Mouse (Mus musculus): ENCODE measurements at regions not wholly inside any gene's neighbourhood (a gene's known extent, or its start where the extent isn't known, plus 50 kb on each side); places are given as distances from the start of the nearest gene placed in this dataset.

GRCm38 (mm10) chr7:115076781-115077180, 333.3 kb downstream of the Insc start:
- no peak for DNase-seq

GRCm38 (mm10) chr7:115084711-115085380, 341.4 kb downstream of the Insc start:
- no peak for DNase-seq

GRCm38 (mm10) chr7:115086542-115087448, 343.3 kb downstream of the Insc start:
- no peak for DNase-seq

- DNase-seq, result no peak
Measured at GRCm38 (mm10) chr7:115092481-115093050, 349.1 kb downstream of the Insc start.

- DNase-seq, result no peak
Measured at GRCm38 (mm10) chr7:115106041-115106440, 362.5 kb downstream of the Insc start.

GRCm38 (mm10) chr7:115112282-115112681, 368.8 kb downstream of the Insc start:
- no peak for DNase-seq

GRCm38 (mm10) chr7:115123283-115123682, 379.8 kb downstream of the Insc start:
- DNase-seq, result no peak

GRCm38 (mm10) chr7:115129001-115129400, 385.5 kb downstream of the Insc start:
- DNase-seq, result no peak

- no peak for DNase-seq
Measured at GRCm38 (mm10) chr7:115131259-115131969, 387.9 kb downstream of the Insc start.

- DNase-seq, result peak; percentile 51
Measured at GRCm38 (mm10) chr7:115131970-115132551, 388.6 kb downstream of the Insc start.

- no peak for DNase-seq
Measured at GRCm38 (mm10) chr7:115132595-115132994, 389.1 kb downstream of the Insc start.

GRCm38 (mm10) chr7:115134926-115135575, 391.6 kb downstream of the Insc start:
- no peak for DNase-seq

GRCm38 (mm10) chr7:115140286-115140685, 396.8 kb downstream of the Insc start:
- DNase-seq, result no peak

GRCm38 (mm10) chr7:115142163-115142562, 398.7 kb downstream of the Insc start:
- DNase-seq, result no peak

- DNase-seq, result no peak
Measured at GRCm38 (mm10) chr7:115144947-115145346, 401.5 kb downstream of the Insc start.

GRCm38 (mm10) chr7:115147352-115147977, 404.0 kb downstream of the Insc start:
- no peak for DNase-seq

- DNase-seq, result no peak
Measured at GRCm38 (mm10) chr7:115153291-115153690, 409.8 kb downstream of the Insc start.

GRCm38 (mm10) chr7:115153764-115154509, 410.4 kb downstream of the Insc start:
- DNase-seq, result no peak

GRCm38 (mm10) chr7:115170023-115170422, 426.5 kb downstream of the Insc start:
- DNase-seq, result no peak

GRCm38 (mm10) chr7:115170439-115170838, 426.9 kb downstream of the Insc start:
- peak; percentile 16 for DNase-seq

GRCm38 (mm10) chr7:115192482-115192881, 449.0 kb downstream of the Insc start:
- DNase-seq, result no peak
